Mouse (Mus musculus): ENCODE measurements around the gene Tapt1. TPM values are rescaled to one million over a fixed set of nuclear protein-coding genes. Genes with fewer than 3 reads are reported as not detected.
"Not testable (repeated sequence)": the region's sequence is repeated elsewhere in the genome, so short reads cannot be mapped to it uniquely, and the experiment has no call there.

The Tapt1 gene
- polyA plus RNA-seq (2012; rRNA removed): 34.4 and 42.6 TPM in 2 replicates

GRCm38 (mm10) chr5:44226521-44227461, at the start of gene Tapt1:
Gene Tapt1, minus strand, starts transcription at chr5:44226626.
- DNase-seq (ENCODE audit: low read depth): no peak

DNA sequence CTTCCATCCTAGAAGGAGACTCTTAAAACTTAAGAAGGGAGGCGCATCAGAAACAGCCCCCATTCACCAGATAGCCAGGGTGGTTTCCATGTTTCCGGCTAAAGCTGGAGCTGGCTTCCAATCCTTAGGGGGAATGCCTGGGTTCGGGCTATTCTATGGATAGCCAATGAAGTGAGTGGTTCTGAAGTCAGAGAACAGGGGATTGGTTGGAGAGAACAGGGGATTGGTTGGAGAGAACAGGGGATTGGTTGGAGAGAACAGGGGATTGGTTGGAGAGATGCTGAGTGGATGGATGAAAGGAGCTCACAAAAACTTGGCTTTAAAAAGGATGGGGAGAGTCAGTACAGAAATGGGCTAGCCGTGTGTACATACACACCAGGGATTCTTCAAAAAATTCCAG, 45.1 kb upstream of the Tapt1 start:
- no peak for DNase-seq (ENCODE audit: low read depth)

DNA sequence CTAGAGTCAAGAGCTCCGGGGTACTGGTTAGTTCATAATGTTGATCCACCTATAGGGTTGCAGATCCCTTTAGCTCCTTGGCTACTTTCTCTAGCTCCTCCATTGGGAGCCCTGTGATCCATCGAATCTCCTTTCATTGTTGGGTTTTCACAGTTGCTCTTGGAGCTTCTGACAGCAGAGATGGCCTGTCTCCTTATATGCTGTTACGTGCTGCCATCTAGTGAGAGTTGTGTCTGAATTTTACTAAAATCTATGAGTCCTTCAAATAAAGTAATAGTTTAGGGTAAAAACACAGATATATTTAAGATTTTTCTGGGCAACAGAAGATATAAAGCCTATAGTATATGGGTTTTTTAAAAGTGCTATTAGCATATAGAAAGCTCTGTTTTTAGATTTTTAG, 42.1 kb upstream of the Tapt1 start:
- not testable (repeated sequence) for DNase-seq (ENCODE audit: low read depth)

- DNase-seq (ENCODE audit: low read depth): no peak
Observed at GRCm38 (mm10) chr5:44261691-44262090, 35.3 kb upstream of the Tapt1 start.

- DNase-seq (ENCODE audit: low read depth): no peak
Observed at GRCm38 (mm10) chr5:44261172-44261571, 34.7 kb upstream of the Tapt1 start.

DNA sequence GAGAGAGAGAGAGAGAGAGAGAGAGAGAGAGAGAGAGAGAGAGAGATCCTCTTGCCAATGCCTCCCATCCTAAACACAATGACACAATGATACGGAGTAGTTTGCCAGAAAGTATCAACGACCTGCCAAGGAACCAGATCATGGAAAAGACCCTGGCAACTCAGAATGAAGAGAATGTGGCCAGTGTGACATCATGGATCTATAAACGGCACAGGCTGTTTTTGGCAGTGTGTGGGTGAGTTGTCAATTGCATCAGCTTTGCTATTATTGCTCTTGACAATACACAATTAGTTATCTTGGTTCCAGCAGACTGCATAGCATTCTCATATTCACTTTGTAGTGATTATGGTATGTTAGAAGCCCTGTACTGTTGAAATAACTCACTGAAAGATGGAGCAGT, 33.3 kb upstream of the Tapt1 start:
- no peak for DNase-seq (ENCODE audit: low read depth)

GRCm38 (mm10) chr5:44258163-44258562, 31.7 kb upstream of the Tapt1 start:
- no peak for DNase-seq (ENCODE audit: low read depth)

DNA sequence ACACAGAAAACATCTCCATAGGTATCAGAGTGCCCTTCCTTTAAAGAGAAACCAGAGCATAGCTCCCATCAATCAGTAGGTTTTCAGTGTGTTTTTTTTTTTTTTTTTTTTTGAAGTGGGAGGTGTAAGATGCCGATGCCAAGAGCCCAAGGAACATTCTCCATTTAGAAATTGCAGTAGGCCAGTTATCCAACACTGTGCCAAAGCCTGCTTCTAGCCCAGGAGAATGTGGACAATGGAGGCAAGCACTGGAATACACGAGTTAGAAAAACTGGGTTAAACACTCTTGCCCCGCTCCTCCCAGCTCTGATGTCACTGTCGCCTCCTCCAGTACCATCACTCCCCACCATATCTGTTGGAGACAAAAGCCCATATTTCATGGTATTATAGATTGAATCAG, 31.0 kb upstream of the Tapt1 start:
- no peak for DNase-seq (ENCODE audit: low read depth)

DNA sequence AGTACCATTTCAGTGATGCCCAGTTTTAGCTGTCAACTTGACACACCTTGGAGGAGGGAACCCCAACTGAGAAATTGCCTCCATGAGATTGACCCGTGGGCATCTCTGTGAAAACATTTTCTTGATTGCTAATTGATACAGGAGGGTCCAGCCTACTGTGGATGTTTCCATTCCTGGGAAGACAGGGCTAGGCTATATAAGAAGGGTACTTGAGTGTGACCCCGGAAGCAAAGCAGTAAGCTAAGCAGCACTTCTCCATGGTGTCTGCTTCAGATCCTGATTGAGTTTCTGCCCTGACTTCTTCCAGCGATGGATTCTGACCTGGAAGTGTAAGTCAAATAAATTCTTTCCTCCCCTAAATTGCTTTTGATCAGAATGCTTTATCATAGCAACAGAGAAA, 30.1 kb upstream of the Tapt1 start:
- no peak for DNase-seq (ENCODE audit: low read depth)

DNA sequence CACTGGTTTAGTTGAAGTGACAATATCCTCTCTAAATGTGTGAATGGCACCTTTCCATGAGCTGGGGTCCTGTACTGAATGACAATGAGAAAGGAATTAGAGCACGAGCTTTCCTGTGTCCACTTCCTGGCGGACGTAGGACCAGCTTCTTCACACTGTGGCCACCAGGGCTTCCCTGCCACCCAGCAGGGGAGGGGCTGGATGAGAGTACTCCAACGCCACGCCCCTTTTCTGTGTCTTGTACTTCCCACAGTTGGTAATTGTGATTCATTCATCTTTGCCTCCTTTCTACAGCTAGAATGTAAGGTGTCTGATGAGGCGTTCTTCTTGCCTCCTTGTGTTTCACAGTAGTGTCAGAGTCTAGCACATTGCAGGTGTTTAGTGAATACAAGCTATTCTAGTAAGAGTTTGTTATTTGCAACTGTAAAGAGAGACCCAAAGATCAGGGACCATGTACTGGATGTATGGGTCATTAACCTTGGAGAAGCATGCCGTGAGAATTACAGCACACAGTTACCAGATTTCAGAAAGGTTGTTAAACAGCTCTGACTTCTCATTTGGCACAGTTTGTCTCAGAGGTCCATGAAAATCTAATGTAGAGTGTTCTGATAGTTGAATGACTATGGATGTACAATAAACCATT, 29.5 kb upstream of the Tapt1 start:
- DNase-seq (ENCODE audit: low read depth): no peak

DNA sequence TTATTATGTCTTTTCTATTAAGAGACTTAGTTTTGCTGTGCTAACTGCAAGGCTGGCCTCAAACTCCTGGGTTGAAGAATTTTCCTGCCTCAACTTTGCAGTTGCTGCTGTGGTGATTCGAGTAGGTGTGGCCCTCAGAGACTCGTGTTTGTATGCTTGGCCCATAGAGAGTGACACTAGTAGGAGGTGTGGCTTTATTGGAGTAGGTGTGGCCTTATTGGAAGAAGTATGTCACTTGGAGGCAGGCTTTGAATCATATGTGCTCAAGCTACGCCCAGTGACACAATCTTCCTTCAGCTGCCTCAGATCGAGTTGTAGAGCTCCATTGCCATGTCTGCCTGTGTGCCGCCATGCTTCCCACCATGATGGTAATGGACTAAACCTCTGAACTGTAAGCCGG, 27.0 kb upstream of the Tapt1 start:
- no peak for DNase-seq (ENCODE audit: low read depth)

DNA sequence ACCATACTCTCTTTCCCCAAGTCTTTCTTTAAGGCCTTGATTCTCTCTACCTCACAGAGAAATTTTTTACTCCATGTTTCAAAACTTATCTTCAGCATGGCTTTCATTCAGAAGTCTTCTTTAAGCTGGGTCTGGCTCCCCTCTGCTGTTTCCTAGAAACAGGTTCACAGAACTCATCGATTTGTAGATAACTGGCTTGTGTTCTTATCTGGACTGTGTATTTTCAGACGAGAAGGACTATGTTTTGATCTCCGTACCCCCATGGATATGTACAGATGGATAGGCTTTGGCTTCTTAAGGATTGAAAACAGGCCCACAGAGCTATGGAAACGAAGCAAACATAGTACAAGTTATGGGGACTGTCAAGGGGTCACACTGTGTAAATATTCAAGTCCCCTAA, 26.0 kb upstream of the Tapt1 start:
- DNase-seq (ENCODE audit: low read depth): no peak

DNA sequence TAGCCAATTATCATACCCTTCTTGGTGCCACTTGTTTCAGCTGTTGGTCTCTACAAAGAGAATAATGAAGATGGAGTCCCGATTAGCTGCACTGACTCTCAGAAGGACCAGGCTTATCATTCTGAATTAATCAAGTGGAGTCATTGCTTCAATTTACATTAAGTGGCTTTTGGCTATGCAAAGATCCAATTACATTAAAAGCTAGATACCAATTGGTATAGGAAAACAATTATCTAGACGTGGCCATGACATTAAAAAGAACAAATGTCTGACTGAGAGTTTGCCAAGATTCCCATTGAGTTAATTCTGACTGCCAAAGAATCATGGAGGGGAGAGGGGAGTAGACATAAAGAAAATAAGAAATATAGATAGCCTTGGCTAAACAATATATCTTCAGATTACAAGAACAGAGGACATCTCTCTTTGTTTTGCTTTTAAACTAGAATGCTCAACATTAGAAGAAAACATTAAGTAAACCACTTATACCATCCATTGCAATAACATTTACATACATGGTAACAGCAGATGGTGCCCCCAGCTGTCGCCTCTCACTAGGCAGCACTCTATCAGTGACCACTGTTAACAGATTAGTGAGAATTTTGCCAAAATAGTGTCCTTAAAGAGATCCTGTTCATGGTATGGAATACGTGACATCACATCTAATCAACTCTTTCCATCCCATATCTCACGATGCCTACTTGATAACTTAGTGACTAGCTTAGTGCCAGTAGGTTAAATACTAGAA, 24.0 kb upstream of the Tapt1 start:
- DNase-seq (ENCODE audit: low read depth): no peak

GRCm38 (mm10) chr5:44249363-44249762, 22.9 kb upstream of the Tapt1 start:
- DNase-seq (ENCODE audit: low read depth): no peak

- DNase-seq (ENCODE audit: low read depth): no peak
Observed at GRCm38 (mm10) chr5:44246493-44247217, 20.2 kb upstream of the Tapt1 start.

GRCm38 (mm10) chr5:44244894-44245423, 18.5 kb upstream of the Tapt1 start:
- no peak for DNase-seq (ENCODE audit: low read depth)

- DNase-seq (ENCODE audit: low read depth): peak; percentile 67
Observed at GRCm38 (mm10) chr5:44242828-44243227, 16.4 kb upstream of the Tapt1 start.

- DNase-seq (ENCODE audit: low read depth): no peak
Observed at GRCm38 (mm10) chr5:44241726-44242125, 15.3 kb upstream of the Tapt1 start.

DNA sequence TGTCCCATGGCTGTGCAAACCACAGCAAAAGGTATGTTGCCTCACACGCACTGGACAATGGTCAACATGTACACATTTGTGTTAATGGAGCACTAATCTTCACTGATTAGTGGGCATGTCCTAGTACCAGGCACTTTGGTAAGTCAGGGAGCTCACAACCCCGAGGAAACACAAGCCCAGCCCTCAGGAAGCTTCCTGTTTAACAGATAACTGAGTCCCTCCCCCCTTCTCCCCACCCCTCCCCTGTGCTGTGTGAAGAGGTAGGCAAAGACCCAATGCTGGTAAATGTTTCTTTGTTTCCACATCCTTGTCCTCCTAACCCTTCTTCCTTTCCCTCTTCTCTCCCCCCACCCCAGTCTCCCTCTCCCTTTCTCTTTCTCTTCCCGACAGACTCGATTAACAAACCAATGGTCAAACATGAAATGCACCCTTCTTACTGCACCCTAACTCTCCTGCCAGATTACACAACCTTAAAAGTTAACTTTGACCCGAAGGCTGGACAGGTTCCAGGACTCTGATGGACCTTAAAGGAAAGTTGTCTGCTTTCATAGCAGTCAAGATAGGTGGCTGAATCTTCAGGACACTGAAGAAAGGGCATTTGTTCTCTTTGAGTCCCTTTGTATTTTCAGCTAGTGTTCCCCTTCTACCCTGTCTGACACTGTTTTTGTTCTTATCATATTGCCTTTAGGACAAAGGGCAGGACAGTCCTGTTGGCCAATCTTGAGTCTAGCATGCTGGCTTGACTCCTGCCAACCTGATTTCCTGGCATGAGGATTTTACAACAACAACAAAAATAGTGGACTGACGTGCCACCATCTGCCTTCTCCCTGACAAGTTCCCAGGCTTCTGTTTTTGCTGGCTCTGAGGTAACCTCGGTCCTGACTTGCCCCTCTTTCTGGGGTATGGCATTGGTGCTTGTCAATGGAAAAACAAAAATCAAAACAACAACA, 13.0 kb upstream of the Tapt1 start:
- DNase-seq (ENCODE audit: low read depth): peak; percentile 62

GRCm38 (mm10) chr5:44238201-44238600, 11.8 kb upstream of the Tapt1 start:
- DNase-seq (ENCODE audit: low read depth): no peak
